Mouse (Mus musculus) C2C12 (cell line): ENCODE results near the gene Prss12.

ENCODE experiments used
- CEBPB ChIP-seq: IDR thresholded peaks from one replicate; pipeline ENCODE4 v1.6.1; 2011; ENCODE audit warnings: low read depth, mild to moderate bottlenecking, control low read depth, moderate library complexity
- CTCF ChIP-seq: IDR thresholded peaks from one replicate; pipeline ENCODE4 v1.5.1; 2011; ENCODE audit not compliant: control insufficient read depth, insufficient read depth, insufficient read length
- MYOD1 ChIP-seq: IDR thresholded peaks from one replicate; pipeline ENCODE4 v1.6.1; 2011; ENCODE audit warnings: low read depth; ENCODE audit not compliant: control insufficient read depth, insufficient read length
- MYOG ChIP-seq: IDR thresholded peaks from one replicate; pipeline ENCODE4 v1.6.1; 2011; ENCODE audit not compliant: control insufficient read depth, insufficient read length; ENCODE audit errors: extremely low read depth

DNA sequence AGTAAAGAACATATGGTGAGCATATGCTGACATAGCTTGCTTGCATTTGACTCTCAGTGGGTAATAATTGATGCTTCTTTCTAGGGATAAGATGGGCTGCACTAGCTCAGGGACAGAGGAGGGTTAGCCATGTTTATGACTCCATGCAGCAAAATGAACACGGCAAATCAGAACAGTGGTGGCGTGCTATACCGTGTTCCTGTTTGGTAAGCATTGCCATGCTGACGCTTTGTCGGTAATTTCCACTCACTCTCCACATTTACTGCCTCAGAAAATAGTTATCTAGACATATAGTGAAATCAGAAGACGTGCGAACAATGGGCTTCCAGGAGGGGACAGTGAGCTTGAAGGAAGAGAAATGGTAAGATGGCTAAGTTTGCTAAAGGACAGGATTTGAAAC is 58.1 kb downstream of the Prss12 start:
- TF ChIP-seq CTCF: no peak
- TF ChIP-seq CEBPB: no peak
- TF ChIP-seq MYOD1: no peak
- no peak for TF ChIP-seq MYOG
